Mouse (Mus musculus) heart, embryonic 11.5 days (tissue): Measurements from ENCODE around the gene 1700037H04Rik. TPM values are rescaled to one million over a fixed set of nuclear protein-coding genes. Genes with fewer than 3 reads are reported as not detected.

ENCODE experiments used
- ATAC-seq: fragments of 200-750 bp; cut with Nextera tagmentation; replicated peaks from 2 replicates; pipeline ENCODE4 v1.8.0; 2017; ENCODE audit warnings: moderate library complexity; ENCODE audit not compliant: insufficient number of reproducible peaks, low FRiP score, low TSS enrichment
- H3K27ac ChIP-seq: fragments of 300-500 bp; sonication (generic); 2 replicates; pipeline ENCODE4 v1.5.1; 2014; ENCODE audit warnings: mild to moderate bottlenecking, low read depth, low read length
- H3K27me3 ChIP-seq: fragments of 300-500 bp; sonication (generic); 2 replicates; pipeline ENCODE4 v1.6.1; 2014; ENCODE audit warnings: mild to moderate bottlenecking, low read length, mixed read lengths; ENCODE audit not compliant: control insufficient read depth, insufficient read depth
- H3K36me3 ChIP-seq: fragments of 300-500 bp; sonication (generic); 2 replicates; pipeline ENCODE4 v1.6.1; 2014; ENCODE audit warnings: mild to moderate bottlenecking, low read length, moderate library complexity, mixed read lengths; ENCODE audit not compliant: control insufficient read depth, insufficient read depth
- H3K4me1 ChIP-seq: fragments of 300-500 bp; sonication (generic); 2 replicates; pipeline ENCODE4 v1.6.1; 2014; ENCODE audit warnings: low read length; ENCODE audit not compliant: control insufficient read depth, insufficient read depth
- H3K4me2 ChIP-seq: fragments of 300-500 bp; sonication (generic); 2 replicates; pipeline ENCODE4 v1.6.1; 2014; ENCODE audit warnings: mild to moderate bottlenecking, moderate library complexity
- H3K4me3 ChIP-seq: fragments of 300-500 bp; sonication (generic); 2 replicates; pipeline ENCODE4 v1.5.1; 2014; ENCODE audit warnings: low read depth, low read length
- H3K9ac ChIP-seq: fragments of 300-500 bp; sonication (generic); 2 replicates; pipeline ENCODE4 v1.6.1; 2014; ENCODE audit warnings: mild to moderate bottlenecking, low read depth, low read length, moderate library complexity
- H3K9me3 ChIP-seq: fragments of 300-500 bp; sonication (generic); replicated peaks from 2 replicates; pipeline ENCODE4 v1.6.1; 2016; ENCODE audit warnings: low read length; ENCODE audit not compliant: control insufficient read depth
- WGBS: fragments of 180-500 bp; shearing (Covaris S2); extraction: QIAGEN DNeasy Blood & Tissue Kit; methylation state at CpG from one replicate; pipeline ENCODE4 v1.1.7; 2014; ENCODE audit not compliant: insufficient replicate concordance; 5-methylcytosine and 5-hydroxymethylcytosine counted together
- polyA plus RNA-seq: library from polyadenylated mRNA; unstranded; fragments of >200 nt; fragmentation: Nextera tagmentation; extraction: Ambion mirVana; gene quantifications from 2 replicates; pipeline ENCODE4 v1.2.1, GENCODE M21; 2014

Gene 1700037H04Rik
- polyA plus RNA-seq, 1 experiment from 2014 or later: 83.0 TPM

DNA sequence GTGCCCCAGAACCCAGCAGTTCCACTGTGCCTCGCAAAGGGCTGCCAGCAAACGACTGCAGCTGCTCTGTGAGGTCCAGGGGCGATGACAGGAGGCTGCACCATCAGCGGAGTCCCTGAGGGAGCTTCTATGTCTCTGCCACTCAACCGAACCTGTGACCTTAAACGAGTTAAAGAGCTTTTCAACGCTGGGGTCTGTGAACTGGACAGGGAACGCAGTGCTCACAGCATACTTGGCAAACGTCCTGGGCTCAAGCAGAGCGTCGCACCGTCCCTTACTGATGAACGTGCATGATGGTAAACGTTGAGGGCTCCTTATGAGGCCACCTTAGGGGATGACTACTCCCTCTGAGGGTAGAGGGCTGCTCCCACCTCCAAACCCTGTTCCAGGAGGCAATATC lies 26.5 kb upstream of the 1700037H04Rik start:
- peaks cover 18% of the 10 kb centered on the region for H3K4me1 ChIP-seq
- H3K4me3 ChIP-seq: peak overlapping the region; percentile 73
- H3K9me3 ChIP-seq: no peaks in the 10 kb centered on the region
- H3K36me3 ChIP-seq: no peaks in the 10 kb centered on the region; the same call in 1 of the 2 replicates
- no peaks in the 10 kb centered on the region for H3K27me3 ChIP-seq
- 1% methylated on average over 14 of the region's 14 CpGs for WGBS
- H3K4me2 ChIP-seq: peak overlapping the region; percentile 93
- H3K27ac ChIP-seq: peak overlapping the region; percentile 67
- peak; percentile 50; the same call in 1 of the 2 replicates for ATAC-seq
- peak overlapping the region; percentile 86 for H3K9ac ChIP-seq

DNA sequence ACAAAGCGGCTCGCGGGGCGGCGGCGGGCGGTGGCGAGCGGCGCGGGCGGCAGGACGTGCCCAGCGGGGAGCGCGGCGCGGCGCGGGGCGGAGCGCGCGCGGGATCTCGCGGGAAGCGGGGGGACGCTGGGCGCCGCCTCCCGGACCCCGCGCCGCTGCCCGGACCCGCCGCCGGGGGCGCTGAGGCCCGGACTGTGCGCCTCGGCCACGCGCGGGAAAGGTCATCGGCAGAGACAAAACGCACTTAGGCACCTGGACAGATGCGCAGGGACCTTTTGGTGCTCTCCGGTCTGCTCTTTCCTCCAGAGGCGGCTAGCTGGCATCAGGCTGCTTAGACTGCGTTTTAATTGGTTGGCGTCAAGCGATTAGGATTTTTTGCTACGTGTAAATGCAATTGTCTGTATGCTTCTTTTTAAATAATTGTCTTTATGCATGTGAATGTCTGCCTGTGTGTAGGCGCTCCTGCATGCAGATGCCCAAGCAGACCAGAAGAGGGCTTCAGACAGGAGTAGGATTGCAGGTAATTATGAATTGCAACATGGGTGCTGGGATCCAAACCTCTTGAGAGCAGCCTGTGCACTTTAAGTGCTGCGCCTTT lies 20.2 kb upstream of the 1700037H04Rik start, which contains the start of gene Cenpb:
Gene Cenpb, minus strand, starts transcription at position 78 of the 598 bp plus-strand sequence.
- H3K36me3 ChIP-seq: peaks cover 2% of the 10 kb centered on the region; the same call in 1 of the 2 replicates
- H3K27me3 ChIP-seq: no peaks in the 10 kb centered on the region
- H3K9me3 ChIP-seq: no peaks in the 10 kb centered on the region
- peak; percentile 82 for ATAC-seq
- peak within 1 kb of the TSS; percentile 76 for H3K4me3 ChIP-seq
- H3K27ac ChIP-seq: peak within 1 kb of the TSS; percentile 81
- peak within 1 kb of the TSS; percentile 98 for H3K4me2 ChIP-seq
- peaks cover 22% of the 10 kb centered on the region for H3K4me1 ChIP-seq
- peak within 1 kb of the TSS; percentile 92 for H3K9ac ChIP-seq
- 3% methylated on average over 36 of the region's 57 CpGs for WGBS

DNA sequence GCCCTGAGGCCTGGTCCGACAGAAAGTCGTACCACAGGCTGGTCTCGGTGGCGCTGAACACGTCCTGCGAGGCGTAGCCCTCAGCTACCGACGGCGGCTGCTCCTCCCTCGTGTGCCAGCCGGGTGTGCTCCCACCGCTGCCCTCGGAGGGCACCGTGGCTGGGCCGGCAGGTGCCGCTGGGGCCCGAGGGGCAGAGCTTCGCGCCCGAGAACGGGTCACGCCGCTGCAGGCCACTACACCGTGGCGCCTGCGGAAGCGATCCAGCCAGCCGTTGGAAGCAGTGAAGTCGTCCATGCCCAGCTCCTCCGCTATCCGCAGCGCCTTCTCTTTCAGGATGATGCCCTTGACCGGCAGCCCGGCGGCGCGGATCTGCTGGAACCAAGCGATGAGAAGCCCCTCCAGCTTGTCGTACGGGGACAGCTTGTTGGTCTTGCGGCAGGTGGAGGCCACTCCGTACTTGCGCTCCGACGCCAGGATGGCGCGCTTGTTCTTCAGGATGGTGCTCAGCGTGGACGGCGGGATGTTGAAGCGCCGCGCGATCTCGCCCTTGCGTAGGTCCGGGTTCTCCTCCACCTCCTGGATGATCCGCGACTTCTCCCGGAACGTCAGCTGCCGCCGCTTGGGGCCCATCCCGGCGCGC lies 19.5 kb upstream of the 1700037H04Rik start:
- ATAC-seq: peak; percentile 65
- WGBS: under 1% methylated on average over 66 of the region's 67 CpGs
- Histone ChIP-seq H3K9ac (peak overlapping the region; percentile 92), H3K4me2 (peak overlapping the region; percentile 98), H3K4me1 (peaks cover 24% of the 10 kb centered on the region), H3K27me3 (no peaks in the 10 kb centered on the region), H3K4me3 (peak overlapping the region; percentile 76), H3K36me3 (peaks cover 2% of the 10 kb centered on the region; the same call in 1 of the 2 replicates), H3K27ac (peak overlapping the region; percentile 81), H3K9me3 (no peaks in the 10 kb centered on the region)

DNA sequence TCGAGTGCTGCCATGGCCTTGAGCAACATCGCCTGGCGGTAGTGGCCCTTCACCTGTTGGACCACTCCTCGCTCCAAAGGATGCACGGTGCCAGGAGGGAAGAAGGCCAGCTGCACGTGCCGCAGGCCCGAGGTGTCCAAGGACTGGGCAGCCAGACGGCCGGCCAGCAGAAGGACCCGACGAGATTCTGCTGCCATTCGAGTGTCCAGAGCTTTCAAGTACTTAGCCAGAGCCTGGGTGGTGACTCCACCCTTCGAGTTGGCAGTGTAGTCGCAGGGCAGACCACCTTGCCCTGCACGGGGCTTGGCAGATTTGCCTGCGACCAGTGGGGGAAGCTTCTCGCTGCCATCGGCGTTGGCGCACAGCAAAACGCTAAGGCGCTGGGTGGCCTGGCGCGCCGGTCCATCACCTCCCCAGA lies 19.0 kb upstream of the 1700037H04Rik start:
- Histone ChIP-seq H3K27ac (peak overlapping the region; percentile 81), H3K9me3 (no peaks in the 10 kb centered on the region), H3K27me3 (peaks cover 2% of the 10 kb centered on the region; the same call in 1 of the 2 replicates), H3K9ac (peak overlapping the region; percentile 92), H3K36me3 (peaks cover 2% of the 10 kb centered on the region; the same call in 1 of the 2 replicates), H3K4me2 (peak overlapping the region; percentile 98), H3K4me1 (peaks cover 24% of the 10 kb centered on the region), H3K4me3 (peak overlapping the region; percentile 76)
- 0 out of 2 replicates have a peak, but pooled peaks have one; percentile 9 for ATAC-seq
- WGBS: 33% methylated on average over 26 of the region's 26 CpGs

DNA sequence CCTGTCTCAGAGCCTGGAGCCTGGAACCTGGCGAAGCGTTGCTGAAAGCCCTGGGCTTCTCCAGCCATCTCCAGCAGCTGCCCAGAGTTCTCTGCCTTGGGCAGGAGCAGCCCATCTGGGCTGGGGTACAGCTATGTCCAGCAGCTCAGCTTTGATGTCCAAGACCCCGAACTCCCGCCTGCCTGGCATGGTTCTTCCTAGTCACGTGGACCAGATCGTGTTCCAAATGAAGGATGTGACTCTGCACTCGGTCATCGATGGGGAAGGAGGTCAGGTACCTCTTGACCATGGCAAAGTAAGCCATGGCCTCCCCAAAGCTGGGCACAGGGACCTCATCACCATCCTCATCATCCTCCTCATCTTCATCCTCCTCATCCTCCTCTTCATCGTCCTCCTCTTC lies 18.1 kb upstream of the 1700037H04Rik start:
- H3K4me1 ChIP-seq: peaks cover 24% of the 10 kb centered on the region
- no peak overlapping the region for H3K27ac ChIP-seq
- peaks cover 11% of the 10 kb centered on the region for H3K27me3 ChIP-seq
- no peak for ATAC-seq
- H3K4me3 ChIP-seq: 0 out of 2 replicates have a peak overlapping the region, but pooled peaks have one; percentile 76
- no peaks in the 10 kb centered on the region for H3K9me3 ChIP-seq
- WGBS: 91% methylated on average over 9 of the region's 9 CpGs
- H3K36me3 ChIP-seq: peaks cover 2% of the 10 kb centered on the region; the same call in 1 of the 2 replicates
- peak overlapping the region; percentile 98 for H3K4me2 ChIP-seq
- peak overlapping the region; percentile 43; the same call in 1 of the 2 replicates for H3K9ac ChIP-seq

DNA sequence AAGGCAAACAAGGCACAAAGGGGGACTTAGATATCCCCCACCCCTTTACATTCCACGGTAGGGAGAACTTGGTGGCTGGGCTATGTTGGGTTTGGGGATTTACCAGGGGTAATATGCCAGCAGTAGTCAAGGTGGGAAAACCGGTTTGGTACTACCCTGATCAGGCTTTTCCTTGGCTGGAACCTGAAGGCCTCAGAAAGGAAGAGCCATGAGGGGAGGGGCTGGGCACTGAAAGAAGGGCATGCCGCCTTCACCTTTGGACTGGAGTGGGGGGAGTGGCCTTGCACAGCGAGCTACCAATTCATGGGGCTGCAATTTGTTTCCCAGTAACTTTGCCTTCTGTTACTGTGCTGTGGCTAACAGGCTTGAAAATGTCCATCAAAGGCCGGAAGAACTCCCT lies 16.6 kb upstream of the 1700037H04Rik start:
- H3K9me3 ChIP-seq: no peaks in the 10 kb centered on the region
- H3K36me3 ChIP-seq: peaks cover 2% of the 10 kb centered on the region; the same call in 1 of the 2 replicates
- H3K27ac ChIP-seq: no peak overlapping the region
- H3K4me2 ChIP-seq: no peak overlapping the region; the same call in 1 of the 2 replicates
- peaks cover 25% of the 10 kb centered on the region for H3K27me3 ChIP-seq
- no peak overlapping the region for H3K4me3 ChIP-seq
- peaks cover 24% of the 10 kb centered on the region for H3K4me1 ChIP-seq
- ATAC-seq: no peak
- H3K9ac ChIP-seq: no peak overlapping the region
- 70% methylated on average over 5 of the region's 5 CpGs for WGBS

DNA sequence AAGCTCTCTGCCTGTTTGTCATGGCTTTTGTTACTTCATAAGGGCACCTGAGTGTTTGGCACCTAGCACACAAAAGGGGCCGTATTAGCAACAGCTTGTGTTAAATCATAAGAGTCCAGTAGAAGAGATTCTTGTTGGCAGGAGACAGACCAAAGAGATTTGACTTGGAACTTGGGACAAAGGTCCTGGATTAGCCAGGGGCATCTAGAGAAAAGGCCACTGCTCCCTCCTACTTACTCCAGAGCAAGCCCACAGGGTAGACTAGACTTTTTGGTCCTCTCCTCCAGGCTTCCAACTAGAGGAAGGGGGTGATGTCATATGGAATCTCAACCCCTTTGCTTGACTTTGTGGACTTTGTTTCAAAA lies 16.0 kb upstream of the 1700037H04Rik start:
- no peak overlapping the region for H3K9ac ChIP-seq
- no peak overlapping the region for H3K4me3 ChIP-seq
- H3K4me2 ChIP-seq: no peak overlapping the region
- H3K27me3 ChIP-seq: peaks cover 31% of the 10 kb centered on the region
- 87% methylated on average over 1 of the region's 1 CpGs for WGBS
- no peaks in the 10 kb centered on the region for H3K9me3 ChIP-seq
- ATAC-seq: no peak
- H3K4me1 ChIP-seq: peaks cover 24% of the 10 kb centered on the region
- H3K36me3 ChIP-seq: peaks cover 2% of the 10 kb centered on the region; the same call in 1 of the 2 replicates
- no peak overlapping the region for H3K27ac ChIP-seq

DNA sequence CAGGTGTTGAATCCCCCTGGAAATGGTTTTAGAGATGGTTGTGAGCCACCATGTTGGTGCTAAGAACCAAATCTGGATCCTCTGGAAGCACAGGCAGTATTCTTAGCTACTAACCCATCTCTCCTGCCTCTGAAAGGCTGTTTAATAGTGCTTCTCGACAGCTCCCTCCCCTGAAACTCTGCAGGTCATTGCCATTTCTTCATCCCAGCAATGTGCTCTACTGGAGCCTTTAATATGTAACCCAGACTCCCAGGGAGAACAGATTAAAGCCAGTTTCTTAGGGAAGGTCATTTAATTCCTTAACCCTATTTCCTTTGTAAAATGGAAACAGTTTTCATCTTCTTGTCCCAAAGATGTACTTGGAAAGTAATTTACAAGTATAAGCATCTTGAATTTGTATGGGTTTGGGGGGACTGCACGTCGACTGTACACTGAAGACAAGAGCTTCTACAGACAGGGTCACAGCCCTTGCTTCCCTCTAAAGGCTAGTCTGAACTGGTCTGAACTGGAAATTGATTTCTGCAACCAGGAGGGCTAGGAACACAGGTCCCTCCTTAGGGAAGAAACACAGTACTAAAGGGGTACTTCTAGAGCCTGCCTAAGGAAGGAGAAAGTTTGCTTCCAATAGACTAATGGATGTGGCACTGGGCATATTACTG lies 15.5 kb upstream of the 1700037H04Rik start:
- Histone ChIP-seq H3K27ac (no peak overlapping the region), H3K4me1 (peaks cover 24% of the 10 kb centered on the region), H3K36me3 (peaks cover 2% of the 10 kb centered on the region; the same call in 1 of the 2 replicates), H3K4me2 (no peak overlapping the region), H3K4me3 (no peak overlapping the region), H3K9ac (no peak overlapping the region), H3K27me3 (peaks cover 36% of the 10 kb centered on the region), H3K9me3 (no peaks in the 10 kb centered on the region)
- no peak for ATAC-seq
- WGBS: 71% methylated on average over 3 of the region's 3 CpGs
